Mouse (Mus musculus): ENCODE results near the gene Shq1.

- no peak for TF ChIP-seq POLR2A (IDR thresholded peaks at IDR 0.05; ENCODE audit: low read depth, low read length)
- TF ChIP-seq CTCF (IDR thresholded peaks at IDR 0.05; ENCODE audit: extremely low read depth, insufficient read depth, insufficient read length, insufficient replicate concordance) = no peak
Measured at GRCm38 (mm10) chr6:100704197-100704573, 33.2 kb upstream of the Shq1 start.

Measured in spleen, adult 2 months (tissue).